Mouse (Mus musculus) E14TG2a.4 (cell line): ENCODE results near the gene Dclk1.

Experiments used
- CTCF ChIP-seq: conservative IDR thresholded peaks from 2 replicates; pipeline ENCODE4 v1.5.1; 2014; ENCODE audit warnings: low read length
- NANOG ChIP-seq: IDR thresholded peaks from 2 replicates; pipeline ENCODE4 v1.6.1; 2014; ENCODE audit warnings: borderline replicate concordance, low read length, mixed read lengths
- POU5F1 ChIP-seq: IDR thresholded peaks from 2 replicates; pipeline ENCODE4 v1.6.1; 2014; ENCODE audit warnings: low read length, borderline replicate concordance

DNA sequence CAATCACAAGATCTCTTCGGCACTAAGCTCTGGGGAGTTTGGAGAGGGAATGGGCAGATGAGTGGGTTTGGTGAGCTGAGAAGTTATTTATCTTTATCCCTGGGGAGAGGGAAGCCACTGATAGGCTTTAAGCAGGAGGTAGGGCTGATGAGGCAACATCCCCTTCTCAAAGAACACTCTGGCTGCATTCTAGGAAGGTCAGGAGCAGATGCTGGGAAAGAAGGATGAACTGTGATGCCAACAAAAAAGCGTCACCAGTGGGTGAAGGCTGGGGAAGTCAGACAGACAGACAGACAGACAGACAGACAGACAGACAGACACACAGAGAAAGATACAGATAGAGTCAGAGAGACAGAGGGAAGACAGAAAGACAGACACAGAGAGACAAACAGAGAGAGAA lies 304.9 kb downstream of the Dclk1 start:
- TF ChIP-seq CTCF, result no peak
- no peak for TF ChIP-seq POU5F1
- no peak for TF ChIP-seq NANOG
